Mouse (Mus musculus) ES-Bruce4 (cell line): ENCODE results near the gene Rps18. TPM values are rescaled to one million over a fixed set of nuclear protein-coding genes. Genes with fewer than 3 reads are reported as not detected.

Experiments used
- H3K27ac ChIP-seq: 2 replicates; pipeline ENCODE4 v1.5.1; 2012; ENCODE audit warnings: low read length, inconsistent platforms; ENCODE audit not compliant: insufficient read depth
- H3K27me3 ChIP-seq: 2 replicates; pipeline ENCODE4 v1.6.1; 2012; ENCODE audit warnings: mild to moderate bottlenecking, low read length, inconsistent platforms; ENCODE audit not compliant: control insufficient read depth, poor library complexity, insufficient read depth, severe bottlenecking
- H3K36me3 ChIP-seq: 2 replicates; pipeline ENCODE4 v1.6.1; 2012; ENCODE audit warnings: inconsistent platforms, mild to moderate bottlenecking, low read length, moderate library complexity; ENCODE audit not compliant: control insufficient read depth, poor library complexity, insufficient read depth, severe bottlenecking
- H3K4me1 ChIP-seq: one replicate; pipeline ENCODE4 v1.8.1; 2011; ENCODE audit warnings: low read length; ENCODE audit not compliant: control insufficient read depth, insufficient read depth
- H3K4me3 ChIP-seq: 2 replicates; pipeline ENCODE4 v1.5.1; 2011; ENCODE audit warnings: low read depth, mild to moderate bottlenecking, low read length
- H3K9ac ChIP-seq: 2 replicates; pipeline ENCODE4 v1.6.1; 2012; ENCODE audit warnings: low read depth, mild to moderate bottlenecking, inconsistent platforms; ENCODE audit not compliant: poor library complexity, severe bottlenecking
- H3K9me3 ChIP-seq: replicated peaks from 2 replicates; pipeline ENCODE4 v1.6.1; 2012; ENCODE audit warnings: mild to moderate bottlenecking, low read length, inconsistent platforms; ENCODE audit not compliant: control insufficient read depth, poor library complexity, insufficient read depth, severe bottlenecking
- CTCF ChIP-seq: IDR thresholded peaks from one replicate; pipeline ENCODE4 v1.8.1; 2011; ENCODE audit warnings: low read depth, low read length
- EP300 ChIP-seq: IDR thresholded peaks from 2 replicates; pipeline ENCODE4 v1.6.1; 2011; ENCODE audit warnings: low read depth, low read length; ENCODE audit not compliant: insufficient read depth
- POLR2A ChIP-seq: IDR thresholded peaks from one replicate; pipeline ENCODE4 v1.8.1; 2011; ENCODE audit warnings: low read length; ENCODE audit not compliant: insufficient read depth
- polyA plus RNA-seq: library from polyadenylated mRNA; stranded (reverse); fragments of >200 nt; gene quantifications from 2 replicates; pipeline ENCODE4 v1.2.4, GENCODE M21; 2011; ENCODE audit warnings: low read depth; ENCODE audit not compliant: missing spikeins, insufficient read depth, insufficient read length

The Rps18 gene
- polyA plus RNA-seq, 1 experiment, result 2,174 TPM

GRCm38 (mm10) chr17:33979512-33980050 is 23.8 kb upstream of the Rps18 start:
- Histone ChIP-seq H3K36me3 (no peaks in the 10 kb centered on the region), H3K9ac (no peak overlapping the region), H3K27me3 (peaks cover 2% of the 10 kb centered on the region; the same call in 1 of the 2 replicates), H3K27ac (no peak overlapping the region), H3K4me1 (peaks cover 7% of the 10 kb centered on the region), H3K4me3 (no peak overlapping the region), H3K9me3 (no peaks in the 10 kb centered on the region)
- TF ChIP-seq EP300 (no peak), POLR2A (no peak), CTCF (no peak)

GRCm38 (mm10) chr17:33978631-33979031 is 22.8 kb upstream of the Rps18 start:
- TF ChIP-seq EP300 (no peak), POLR2A (peak; percentile 52)
- Histone ChIP-seq H3K27me3 (peaks cover 2% of the 10 kb centered on the region; the same call in 1 of the 2 replicates), H3K9ac (peak overlapping the region; percentile 45), H3K27ac (no peak overlapping the region), H3K9me3 (no peaks in the 10 kb centered on the region), H3K4me3 (peak overlapping the region; percentile 74), H3K4me1 (peaks cover 7% of the 10 kb centered on the region), H3K36me3 (no peaks in the 10 kb centered on the region)

- peaks cover 7% of the 10 kb centered on the region for H3K4me1 ChIP-seq
- H3K27me3 ChIP-seq, result peaks cover 2% of the 10 kb centered on the region; the same call in 1 of the 2 replicates
- peak overlapping the region; percentile 74 for H3K4me3 ChIP-seq
- H3K27ac ChIP-seq, result no peak overlapping the region
- H3K9me3 ChIP-seq, result no peaks in the 10 kb centered on the region
- H3K9ac ChIP-seq, result peak overlapping the region; percentile 45
- no peaks in the 10 kb centered on the region for H3K36me3 ChIP-seq
- TF ChIP-seq CTCF (no peak), EP300 (0 out of 2 replicates have a peak, but pooled peaks have one; percentile 1), POLR2A (no peak)
These were observed 22.2 kb upstream of the Rps18 start for GRCm38 (mm10) chr17:33977861-33978557.

GRCm38 (mm10) chr17:33973572-33973971 is 17.8 kb upstream of the Rps18 start:
- TF ChIP-seq POLR2A (no peak), CTCF (no peak), EP300 (no peak)
- Histone ChIP-seq H3K27me3 (peaks cover 2% of the 10 kb centered on the region; the same call in 1 of the 2 replicates), H3K4me1 (no peaks in the 10 kb centered on the region), H3K4me3 (no peak overlapping the region), H3K9me3 (no peaks in the 10 kb centered on the region; the same call in 1 of the 2 replicates), H3K9ac (no peak overlapping the region), H3K36me3 (no peaks in the 10 kb centered on the region), H3K27ac (no peak overlapping the region)

DNA sequence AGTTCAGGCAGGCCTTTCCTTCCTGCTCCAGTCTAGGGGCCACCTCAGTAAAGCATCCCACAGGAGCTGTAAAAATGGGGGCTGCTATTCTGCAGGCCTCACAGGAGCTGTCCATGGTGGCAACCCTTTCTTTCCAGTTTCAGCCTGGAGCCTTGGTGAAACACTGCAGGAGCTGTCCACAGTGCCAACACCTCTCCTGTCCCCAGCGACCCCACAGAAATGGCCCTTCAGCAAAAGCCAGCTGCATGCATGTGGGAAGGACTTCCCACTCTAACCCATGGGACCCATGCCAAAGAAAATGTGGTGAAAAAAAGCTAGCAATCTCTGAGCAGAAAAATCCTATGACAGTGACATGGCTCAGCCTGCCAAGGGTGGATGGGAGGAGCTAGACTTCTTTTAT is 16.9 kb upstream of the Rps18 start:
- TF ChIP-seq CTCF, result no peak
- no peak for TF ChIP-seq POLR2A
- no peak for TF ChIP-seq EP300
- Histone ChIP-seq H3K4me1 (no peaks in the 10 kb centered on the region), H3K9ac (no peak overlapping the region), H3K9me3 (no peaks in the 10 kb centered on the region; the same call in 1 of the 2 replicates), H3K36me3 (no peaks in the 10 kb centered on the region), H3K27ac (no peak overlapping the region), H3K27me3 (no peaks in the 10 kb centered on the region), H3K4me3 (no peak overlapping the region)

- no peaks in the 10 kb centered on the region for H3K4me1 ChIP-seq
- H3K9ac ChIP-seq, result no peak overlapping the region
- no peaks in the 10 kb centered on the region for H3K27me3 ChIP-seq
- H3K4me3 ChIP-seq, result no peak overlapping the region
- H3K27ac ChIP-seq, result no peak overlapping the region
- TF ChIP-seq POLR2A, result no peak
- TF ChIP-seq EP300, result no peak
- peak; percentile 31 for TF ChIP-seq CTCF
- no peaks in the 10 kb centered on the region; the same call in 1 of the 2 replicates for H3K9me3 ChIP-seq
- no peaks in the 10 kb centered on the region for H3K36me3 ChIP-seq
These were observed 13.6 kb upstream of the Rps18 start for GRCm38 (mm10) chr17:33969394-33969793.
